Mouse (Mus musculus): ENCODE results near the gene Eml4.

Eml4 gene

GRCm38 (mm10) chr17:83498889-83499288 is 148.2 kb downstream of the Eml4 start:
- no peak for DNase-seq (ENCODE audit: low spot score in 2 of 2)

DNA sequence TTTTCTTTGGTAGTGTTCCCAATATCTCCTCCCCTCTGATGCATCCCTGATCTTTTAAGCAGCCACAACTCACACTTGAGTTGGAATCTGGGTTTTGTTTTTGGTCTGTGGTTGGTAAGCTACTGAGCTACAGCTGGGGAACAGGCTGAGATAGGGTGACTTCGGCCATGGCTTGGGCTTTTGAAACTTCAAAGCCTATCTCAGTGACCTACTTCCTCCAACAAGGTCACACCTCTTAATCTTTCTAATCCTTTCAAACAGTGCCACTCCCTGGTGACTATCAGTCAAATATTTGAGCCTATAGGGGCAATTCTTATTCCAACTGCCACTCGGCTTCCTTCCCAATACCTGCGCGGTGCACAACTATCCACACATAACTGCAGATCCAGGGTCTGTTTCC is 149.0 kb downstream of the Eml4 start:
- DNase-seq (ENCODE audit: low spot score in 2 of 2), result no peak

DNA sequence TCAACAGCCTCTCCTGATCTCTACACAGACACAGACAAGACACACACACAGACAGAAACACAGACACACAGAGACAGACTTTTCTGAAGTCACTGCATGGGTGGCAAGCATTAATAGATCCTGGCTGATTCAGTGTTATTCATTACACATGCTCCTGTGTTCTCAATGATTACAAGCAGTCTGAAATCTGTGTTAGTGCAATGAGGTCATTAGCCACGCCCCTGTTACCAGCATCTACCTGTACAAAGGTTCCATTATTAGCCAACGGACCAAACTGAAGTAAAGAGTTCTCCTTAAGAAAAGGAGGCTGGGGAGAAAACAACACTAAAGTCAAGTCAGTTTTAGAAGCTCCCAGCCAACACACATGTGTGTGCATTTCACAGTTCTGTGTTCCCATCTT is 153.0 kb downstream of the Eml4 start:
- no peak for DNase-seq (ENCODE audit: low spot score in 2 of 2)

- DNase-seq (ENCODE audit: low spot score in 2 of 2), result no peak
Observed at GRCm38 (mm10) chr17:83512130-83512529, 161.4 kb downstream of the Eml4 start.

DNA sequence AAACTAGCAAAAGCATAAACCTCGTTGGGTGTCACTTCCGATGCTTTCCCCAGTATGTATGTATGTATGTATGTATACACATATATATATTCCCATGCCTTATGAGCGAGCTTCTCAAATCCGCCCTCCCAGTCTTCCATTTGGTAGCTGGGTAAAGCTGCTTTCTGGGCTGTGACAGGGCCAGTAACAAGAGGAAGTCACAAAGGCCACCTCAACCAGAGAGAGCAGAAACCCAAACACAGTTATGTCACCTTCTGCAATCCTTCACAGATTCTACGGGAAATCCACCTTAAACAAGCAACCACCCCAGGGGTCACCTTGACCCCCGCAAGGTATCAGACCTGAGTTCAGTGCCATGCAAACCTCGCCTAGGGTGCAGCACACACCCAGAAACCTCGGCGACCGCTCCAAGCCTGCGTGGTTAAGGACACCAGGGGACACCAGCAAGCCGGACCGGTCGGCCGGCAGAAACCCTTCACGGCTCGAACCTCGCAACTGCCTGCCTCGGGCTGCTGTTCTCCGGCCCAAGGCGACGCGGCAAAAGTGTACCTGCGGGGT is 163.0 kb downstream of the Eml4 start:
- DNase-seq (ENCODE audit: low spot score in 2 of 2), result no peak

DNA sequence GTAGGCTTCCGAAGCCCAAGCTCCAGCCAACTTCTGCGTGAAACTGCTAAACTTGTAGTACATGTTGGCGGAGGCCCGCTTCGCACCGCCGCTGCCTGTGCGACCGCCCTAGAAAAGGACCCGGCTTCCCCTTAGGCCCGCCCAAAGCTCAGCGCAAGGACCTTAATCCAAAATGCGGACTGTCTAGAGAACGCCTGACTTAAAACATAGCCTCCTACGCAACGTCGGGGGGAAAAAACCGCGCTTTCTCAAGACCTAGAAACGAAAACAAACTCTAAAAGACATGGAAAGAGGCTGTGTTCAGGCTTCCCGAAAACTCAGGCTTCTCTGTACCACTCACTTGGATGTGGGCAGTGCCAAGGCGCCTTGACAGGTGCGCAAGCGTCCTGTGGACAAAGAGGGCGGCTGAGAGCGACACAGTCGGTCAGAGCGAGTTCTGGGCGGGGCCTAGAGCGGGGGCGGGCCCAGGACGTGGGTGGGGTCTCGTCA is 163.5 kb downstream of the Eml4 start:
- peak; percentile 86 to 89 for DNase-seq (ENCODE audit: low spot score in 2 of 2)

GRCm38 (mm10) chr17:83517280-83518015 is 166.7 kb downstream of the Eml4 start, which contains the start of gene Cox7a2l:
Gene Cox7a2l (minus strand): TSS chr17:83517330.
- no peak for DNase-seq (ENCODE audit: low spot score in 2 of 2)

GRCm38 (mm10) chr17:83521881-83522280 is 171.2 kb downstream of the Eml4 start:
- no peak for DNase-seq (ENCODE audit: low spot score in 2 of 2)

GRCm38 (mm10) chr17:83522590-83523379 is 172.1 kb downstream of the Eml4 start:
- no peak for DNase-seq (ENCODE audit: low spot score in 2 of 2)

DNA sequence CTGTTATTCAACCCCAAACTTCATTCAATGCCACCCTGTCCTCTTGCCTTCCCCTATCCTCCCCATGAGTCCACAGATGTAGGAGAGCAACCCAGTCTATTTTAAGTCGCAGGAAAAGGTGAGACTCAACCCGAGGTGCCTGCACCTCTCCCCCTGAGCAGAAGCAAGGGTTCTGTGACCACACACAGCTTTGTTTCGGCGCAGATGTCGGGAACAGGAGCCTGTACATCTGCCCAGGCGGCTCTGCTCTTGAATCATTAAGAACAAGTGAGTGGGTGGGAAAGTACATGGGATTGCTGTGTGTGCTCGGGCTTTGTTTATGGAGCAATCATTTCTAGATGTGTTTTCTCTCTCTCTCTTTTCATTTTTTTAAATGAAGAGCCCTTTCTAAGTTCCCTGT is 174.0 kb downstream of the Eml4 start:
- DNase-seq (ENCODE audit: low spot score in 2 of 2), result no peak

GRCm38 (mm10) chr17:83525596-83525995 is 174.9 kb downstream of the Eml4 start:
- DNase-seq (ENCODE audit: low spot score in 2 of 2), result no peak

DNA sequence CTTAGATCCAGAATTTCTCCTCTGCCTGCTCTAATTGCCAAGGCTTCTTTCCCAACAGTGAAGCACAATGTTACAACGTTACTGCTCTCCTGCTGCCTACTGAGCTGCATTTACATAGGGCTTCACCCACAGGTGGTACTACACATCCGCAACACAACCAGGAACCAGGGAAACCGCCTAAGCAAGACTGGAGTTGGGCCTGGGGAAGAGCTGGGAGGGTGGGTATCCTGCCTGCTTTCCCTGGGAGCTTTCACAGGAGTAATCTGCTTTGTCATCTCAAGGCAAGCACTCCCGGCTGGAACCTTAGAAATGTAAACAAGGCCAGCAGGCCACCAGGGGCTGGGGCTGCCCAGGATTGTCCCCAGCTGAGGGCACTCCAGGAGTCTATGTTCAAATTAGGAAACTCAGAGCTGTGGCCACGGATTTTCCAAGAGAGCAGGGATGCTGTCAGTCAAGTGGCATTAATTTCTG is 175.4 kb downstream of the Eml4 start:
- DNase-seq (ENCODE audit: low spot score in 2 of 2), result no peak

GRCm38 (mm10) chr17:83526624-83527532 is 176.1 kb downstream of the Eml4 start:
- no peak for DNase-seq (ENCODE audit: low spot score in 2 of 2)

GRCm38 (mm10) chr17:83527651-83528381 is 177.1 kb downstream of the Eml4 start:
- DNase-seq (ENCODE audit: low spot score in 2 of 2), result no peak

All from urinary bladder, postnatal 4 days (tissue).